Mouse (Mus musculus) Patski (cell line): ENCODE measurements at regions not wholly inside any gene's neighbourhood (a gene's known extent, or its start where the extent isn't known, plus 50 kb on each side); places are given as distances from the start of the nearest gene placed in this dataset.
A peak's percentile ranks its signal among the peaks of the same experiment; 100 is the strongest.

Source experiments
- ATAC-seq: fragments of 100-300 bp; one replicate; pipeline ENCODE4 v1.8.0; 2021
- CTCF ChIA-PET: fragments of 350-600 bp; sonication (Branson Sonifier 250); formaldehyde crosslinking; loops from one replicate; lab custom pipeline; 2022; ENCODE audit warnings: inconsistent platforms; lab: Charles Lee
- POLR2A ChIA-PET: fragments of 350-600 bp; sonication (Branson Sonifier 250); formaldehyde crosslinking; loops from one replicate; lab custom pipeline; 2022; ENCODE audit warnings: antibody characterized with exemption, inconsistent platforms; lab: Charles Lee
- DNase-seq: peaks from one replicate; pipeline ENCODE4 v3.0.0-alpha.2; 2011; ENCODE audit warnings: low read depth, low spot score
- H3K27me3 ChIP-seq: fragments of 371-371 bp; one replicate; pipeline ENCODE4 v1.5.1; 2021
- CTCF ChIP-seq: fragments of 100-300 bp; IDR thresholded peaks from one replicate; pipeline ENCODE4 v1.5.1; 2021
- in situ Hi-C: fragments of 300-500 bp; cut with MboI; formaldehyde crosslinking; loops from 3 replicates; pipeline ENCODE4 v1.11.1; 2018; ENCODE audit warnings: low pct_unique_long_range_greater_than_20kb, mixed read lengths

GRCm38 (mm10) chr16:66579551-66579950, 764.5 kb downstream of the Vgll3 start:
- ChIA-PET POLR2A (no interaction called here), CTCF (no interaction called here)
- ATAC-seq (no peak), DNase-seq (no peak)
- in situ Hi-C loops: no loop called here
- no peak for TF ChIP-seq CTCF
- H3K27me3 ChIP-seq: no peaks in the 10 kb centered on the region

- CTCF ChIA-PET: no interaction called here
- H3K27me3 ChIP-seq: no peaks in the 10 kb centered on the region
- POLR2A ChIA-PET: interaction anchor here (0.6 kb wide), 1 partner anchor 21 kb away, joined by 3 read pairs; no protein-coding TSS in a partner anchor
- no peak for DNase-seq
- ATAC-seq: no peak
- in situ Hi-C loops: no loop called here
- TF ChIP-seq CTCF: no peak
Observed at GRCm38 (mm10) chr16:66585698-66586284, 770.7 kb downstream of the Vgll3 start.

DNA sequence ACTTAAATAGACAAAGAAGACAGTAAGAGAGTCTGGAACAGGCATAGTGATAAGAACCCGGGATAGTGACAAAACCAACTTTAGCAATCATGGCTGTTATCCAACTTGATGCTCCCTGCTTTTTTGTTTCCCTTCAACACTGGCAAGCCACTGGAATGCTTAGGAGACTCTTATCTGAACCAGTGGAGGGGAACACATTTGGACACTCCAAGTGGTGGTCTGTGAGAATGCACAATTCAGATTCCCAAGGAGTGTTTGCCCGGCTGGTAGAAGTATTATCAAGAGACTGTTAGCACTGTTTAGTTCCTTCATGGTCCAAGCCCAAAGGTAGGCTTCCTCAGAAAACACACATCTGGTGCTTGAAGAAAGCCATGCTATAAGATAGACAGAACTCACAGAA, 787.2 kb downstream of the Vgll3 start:
- in situ Hi-C loops: no loop called here
- H3K27me3 ChIP-seq: no peaks in the 10 kb centered on the region
- POLR2A ChIA-PET: no interaction called here
- DNase-seq (no peak), ATAC-seq (peak; percentile 99)
- CTCF ChIA-PET: interaction anchor here (2.3 kb wide), 1 partner anchor 11 kb away, joined by 6 read pairs; no protein-coding TSS in a partner anchor
- peak; percentile 49 for TF ChIP-seq CTCF

GRCm38 (mm10) chr16:66602686-66603085, 787.6 kb downstream of the Vgll3 start:
- POLR2A ChIA-PET: no interaction called here
- in situ Hi-C loops: no loop called here
- no peak for TF ChIP-seq CTCF
- DNase-seq (no peak), ATAC-seq (peak; percentile 36)
- CTCF ChIA-PET: interaction anchor here (2.3 kb wide), 1 partner anchor 10 kb away, joined by 6 read pairs; no protein-coding TSS in a partner anchor
- no peaks in the 10 kb centered on the region for H3K27me3 ChIP-seq

- ChIA-PET POLR2A (interaction anchor here (0.7 kb wide), 1 partner anchor 316 kb away, joined by 8 read pairs; no protein-coding TSS in a partner anchor), CTCF (interaction anchor here (1.1 to 2.3 kb wide), 2 partner anchors 9 to 22 kb away, joined by 3 to 6 read pairs; no protein-coding TSS in a partner anchor)
- ATAC-seq: no peak
- TF ChIP-seq CTCF: no peak
- in situ Hi-C loops: no loop called here
- DNase-seq: no peak
- H3K27me3 ChIP-seq: no peaks in the 10 kb centered on the region
Observed at GRCm38 (mm10) chr16:66603825-66604224, 788.8 kb downstream of the Vgll3 start.
